Mouse (Mus musculus) intestine, embryonic 14.5 days (tissue): ENCODE results near the gene Acvrl1. TPM values are rescaled to one million over a fixed set of nuclear protein-coding genes. Genes with fewer than 3 reads are reported as not detected.
A peak's percentile ranks its signal among the peaks of the same experiment; 100 is the strongest.

Source experiments
- ATAC-seq: fragments of 200-750 bp; cut with Nextera tagmentation; replicated peaks from 2 replicates; pipeline ENCODE4 v1.8.0; 2017; ENCODE audit warnings: low read depth, moderate number of reproducible peaks, moderate TSS enrichment, moderate library complexity; ENCODE audit not compliant: low FRiP score, low TSS enrichment
- DNase-seq: peaks from one replicate; pipeline ENCODE4 v3.0.0-alpha.2; 2018; ENCODE audit warnings: low spot score
- H3K27ac ChIP-seq: fragments of 300-500 bp; sonication (generic); 2 replicates; pipeline ENCODE4 v1.5.1; 2014; ENCODE audit warnings: low read depth, mild to moderate bottlenecking, control low read depth
- H3K27me3 ChIP-seq: fragments of 300-500 bp; sonication (generic); replicated peaks from 2 replicates; pipeline ENCODE4 v1.6.1; 2014; ENCODE audit warnings: low read length, control low read depth; ENCODE audit not compliant: control insufficient read depth, insufficient read depth
- H3K36me3 ChIP-seq: fragments of 300-500 bp; sonication (generic); 2 replicates; pipeline ENCODE4 v1.6.1; 2014; ENCODE audit warnings: low read length, control low read depth; ENCODE audit not compliant: control insufficient read depth, insufficient read depth
- H3K4me1 ChIP-seq: fragments of 300-500 bp; sonication (generic); replicated peaks from 2 replicates; pipeline ENCODE4 v1.6.1; 2014; ENCODE audit warnings: low read length, control low read depth, mixed read lengths; ENCODE audit not compliant: control insufficient read depth, insufficient read depth
- H3K4me2 ChIP-seq: fragments of 300-500 bp; sonication (generic); 2 replicates; pipeline ENCODE4 v1.6.1; 2014; ENCODE audit warnings: low read length
- H3K4me3 ChIP-seq: fragments of 300-500 bp; sonication (generic); 2 replicates; pipeline ENCODE4 v1.5.1; 2014; ENCODE audit warnings: low read depth, low read length, control low read depth, mixed read lengths
- H3K9ac ChIP-seq: fragments of 300-500 bp; sonication (generic); 2 replicates; pipeline ENCODE4 v1.6.1; 2014; ENCODE audit warnings: mild to moderate bottlenecking, low read length
- H3K9me3 ChIP-seq: fragments of 300-500 bp; sonication (generic); 2 replicates; pipeline ENCODE4 v1.6.1; 2016; ENCODE audit warnings: low read length, control low read depth; ENCODE audit not compliant: control insufficient read depth
- WGBS: fragments of 180-500 bp; shearing (Covaris S2); extraction: QIAGEN DNeasy Blood & Tissue Kit; methylation state at CpG from one replicate; pipeline ENCODE4 v1.1.7; 2014; 5-methylcytosine and 5-hydroxymethylcytosine counted together
- polyA plus RNA-seq: library from polyadenylated mRNA; unstranded; fragments of >200 nt; fragmentation: Nextera tagmentation; extraction: Ambion mirVana; gene quantifications from 2 replicates; pipeline ENCODE4 v1.2.1, GENCODE M21; 2014

Gene Acvrl1
- polyA plus RNA-seq, 1 experiment from 2014 or later, result 16.5 TPM

- 17% methylated on average over 6 of the region's 6 CpGs for WGBS
- Histone ChIP-seq H3K9ac (0 out of 2 replicates have a peak overlapping the region, but pooled peaks have one; percentile 10), H3K27me3 (no peaks in the 10 kb centered on the region), H3K27ac (peak overlapping the region; percentile 59), H3K4me1 (peaks cover 48% of the 10 kb centered on the region), H3K36me3 (no peaks in the 10 kb centered on the region), H3K4me3 (no peak overlapping the region), H3K9me3 (no peaks in the 10 kb centered on the region), H3K4me2 (peak overlapping the region; percentile 18; the same call in 1 of the 2 replicates)
- DNase-seq (no peak), ATAC-seq (no peak)
These were observed 19.6 kb downstream of the Acvrl1 start for GRCm38 (mm10) chr15:101147910-101148273.

GRCm38 (mm10) chr15:101148604-101149003 is 20.3 kb downstream of the Acvrl1 start:
- DNase-seq (no peak), ATAC-seq (no peak)
- no peak overlapping the region for H3K9ac ChIP-seq
- H3K27ac ChIP-seq, result 0 out of 2 replicates have a peak overlapping the region, but pooled peaks have one; percentile 59
- H3K4me2 ChIP-seq, result no peak overlapping the region
- H3K9me3 ChIP-seq, result no peaks in the 10 kb centered on the region
- no peaks in the 10 kb centered on the region for H3K27me3 ChIP-seq
- H3K4me3 ChIP-seq, result no peak overlapping the region
- peaks cover 42% of the 10 kb centered on the region for H3K4me1 ChIP-seq
- H3K36me3 ChIP-seq, result no peaks in the 10 kb centered on the region
- WGBS, result 57% methylated on average over 6 of the region's 6 CpGs

DNA sequence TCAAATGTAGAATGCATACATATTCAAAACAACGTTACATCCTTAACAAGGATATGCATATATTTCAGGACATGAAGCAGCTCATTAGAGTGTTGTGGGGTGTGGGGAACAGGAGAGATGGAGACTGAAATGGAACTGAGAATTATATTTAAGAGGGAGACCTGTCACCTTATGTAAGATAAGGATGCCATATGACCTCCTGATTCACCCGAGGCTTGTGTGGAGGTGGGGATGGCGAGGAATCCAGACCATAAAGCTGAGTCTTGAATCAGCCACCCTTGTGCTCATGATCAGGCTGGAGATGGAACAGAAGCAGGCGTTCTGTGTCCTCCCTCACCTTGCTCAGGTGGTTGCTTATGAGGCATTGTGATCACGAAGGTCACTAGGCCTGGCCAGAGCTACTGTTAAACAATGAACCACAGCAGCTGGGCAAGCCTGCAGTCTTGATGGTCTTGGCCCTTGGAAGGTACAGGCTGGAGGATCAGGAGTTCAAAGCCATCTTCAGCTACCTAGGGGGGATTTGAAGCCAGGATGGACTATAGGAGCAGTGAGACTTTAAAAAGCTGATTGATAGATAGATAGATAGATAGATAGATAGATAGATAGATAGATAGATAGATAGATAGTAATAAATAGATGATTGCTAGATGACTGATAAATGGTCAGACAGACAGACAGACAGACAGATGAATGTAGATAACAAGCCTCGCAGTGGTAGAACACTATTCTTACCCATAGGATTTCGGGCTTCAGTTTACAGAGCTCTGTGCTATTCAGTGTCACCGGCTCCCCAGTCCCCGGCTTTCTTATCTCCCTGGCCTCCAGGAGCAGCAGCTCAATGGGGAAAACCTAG is 23.3 kb downstream of the Acvrl1 start:
- ATAC-seq (no peak), DNase-seq (no peak)
- H3K36me3 ChIP-seq, result no peaks in the 10 kb centered on the region
- H3K27ac ChIP-seq, result no peak overlapping the region
- 67% methylated on average over 9 of the region's 9 CpGs for WGBS
- H3K9me3 ChIP-seq, result peaks cover 1% of the 10 kb centered on the region; the same call in 1 of the 2 replicates
- no peak overlapping the region for H3K4me3 ChIP-seq
- H3K4me2 ChIP-seq, result no peak overlapping the region
- no peaks in the 10 kb centered on the region for H3K27me3 ChIP-seq
- no peak overlapping the region for H3K9ac ChIP-seq
- peaks cover 15% of the 10 kb centered on the region for H3K4me1 ChIP-seq

DNA sequence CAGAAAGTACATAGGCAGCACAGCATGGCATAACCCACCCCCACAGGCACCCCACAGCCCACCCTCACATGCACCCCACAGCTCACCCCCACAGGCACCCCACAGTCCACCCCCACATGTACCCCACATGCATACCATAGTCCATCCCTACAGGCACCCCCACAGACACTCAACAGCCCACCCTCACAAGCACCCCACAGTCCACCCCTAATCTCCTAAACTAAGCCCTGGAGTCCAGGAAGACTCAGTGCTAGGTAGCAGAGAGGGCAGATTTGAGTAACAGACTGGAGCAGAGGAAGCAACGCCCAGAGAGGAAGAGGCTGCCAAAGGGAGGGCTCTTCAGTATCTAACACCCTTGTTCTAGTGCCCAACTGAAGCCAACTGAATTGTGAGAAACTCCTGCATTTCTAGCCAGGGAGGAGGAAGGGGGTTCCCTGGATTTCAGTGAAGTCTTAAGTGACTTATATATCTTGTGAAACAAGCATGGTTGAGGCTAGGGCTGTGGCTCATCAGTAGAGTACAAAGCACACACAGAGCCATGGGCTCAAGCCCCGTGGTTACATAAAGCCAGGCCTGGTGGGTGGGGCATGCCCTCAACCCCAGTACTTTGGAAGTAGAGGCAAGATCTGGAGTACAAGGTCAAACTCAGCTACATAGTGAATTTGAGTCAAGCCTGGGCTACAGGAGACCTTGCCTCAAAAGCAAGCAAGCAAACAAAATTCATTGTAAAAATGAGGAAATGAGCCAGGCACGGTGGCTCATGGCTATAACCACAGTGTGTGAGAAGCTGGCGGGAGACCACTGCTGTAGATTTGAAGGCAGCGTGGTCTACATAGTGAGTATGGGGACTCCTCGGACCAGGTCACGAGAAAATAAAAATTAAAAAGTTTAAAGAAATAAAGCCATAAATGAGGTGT is 26.6 kb downstream of the Acvrl1 start:
- peaks cover 6% of the 10 kb centered on the region; the same call in 1 of the 2 replicates for H3K9me3 ChIP-seq
- ATAC-seq, result no peak
- H3K4me2 ChIP-seq, result no peak overlapping the region
- H3K27me3 ChIP-seq, result no peaks in the 10 kb centered on the region
- no peak for DNase-seq
- H3K9ac ChIP-seq, result no peak overlapping the region
- WGBS, result 71% methylated on average over 7 of the region's 7 CpGs
- no peak overlapping the region for H3K4me3 ChIP-seq
- no peaks in the 10 kb centered on the region for H3K4me1 ChIP-seq
- no peak overlapping the region for H3K27ac ChIP-seq
- no peaks in the 10 kb centered on the region for H3K36me3 ChIP-seq

DNA sequence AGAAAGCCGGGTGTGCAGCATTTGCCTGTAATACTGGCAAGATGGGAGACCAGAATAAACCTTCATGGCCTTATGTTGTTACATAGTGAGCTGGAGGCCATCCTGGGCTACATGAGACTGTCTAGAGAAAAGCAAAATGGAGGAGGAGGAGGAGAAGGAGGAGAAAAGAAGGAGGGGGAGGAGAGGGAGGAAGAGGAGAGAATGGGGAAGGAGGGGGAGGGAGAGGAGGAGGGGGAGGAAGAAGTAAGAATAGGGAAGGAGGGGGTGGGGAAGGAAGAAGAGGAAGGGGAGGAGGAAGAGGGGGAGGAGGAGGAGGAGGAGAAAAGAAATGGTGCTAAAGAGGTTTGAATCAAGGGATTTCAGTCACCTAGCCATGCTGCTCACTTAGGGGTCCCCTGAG is 31.8 kb downstream of the Acvrl1 start:
- WGBS, result 29% methylated on average over 1 of the region's 1 CpGs
- DNase-seq (no peak), ATAC-seq (no peak)

GRCm38 (mm10) chr15:101160591-101160990 is 32.3 kb downstream of the Acvrl1 start:
- Histone ChIP-seq H3K9ac (no peak overlapping the region), H3K4me2 (no peak overlapping the region), H3K9me3 (peaks cover 6% of the 10 kb centered on the region; the same call in 1 of the 2 replicates), H3K27ac (no peak overlapping the region), H3K36me3 (no peaks in the 10 kb centered on the region), H3K27me3 (no peaks in the 10 kb centered on the region), H3K4me1 (peaks cover 30% of the 10 kb centered on the region), H3K4me3 (no peak overlapping the region)
- 30% methylated on average over 7 of the region's 7 CpGs for WGBS
- DNase-seq, result no peak
- no peak for ATAC-seq

More for the DNA sequence above, 31.8 kb downstream of the Acvrl1 start:
- Histone ChIP-seq H3K4me2 (no peak overlapping the region), H3K9ac (no peak overlapping the region), H3K27me3 (no peaks in the 10 kb centered on the region), H3K36me3 (no peaks in the 10 kb centered on the region), H3K4me3 (no peak overlapping the region), H3K4me1 (peaks cover 27% of the 10 kb centered on the region), H3K27ac (no peak overlapping the region), H3K9me3 (peaks cover 6% of the 10 kb centered on the region; the same call in 1 of the 2 replicates)

- no peak overlapping the region for H3K9ac ChIP-seq
- peaks cover 31% of the 10 kb centered on the region for H3K4me1 ChIP-seq
- H3K4me2 ChIP-seq, result no peak overlapping the region
- DNase-seq (no peak), ATAC-seq (peak; percentile 38; the same call in 1 of the 2 replicates)
- no peaks in the 10 kb centered on the region for H3K36me3 ChIP-seq
- WGBS, result 83% methylated on average over 7 of the region's 7 CpGs
- no peak overlapping the region for H3K27ac ChIP-seq
- no peak overlapping the region for H3K4me3 ChIP-seq
- no peaks in the 10 kb centered on the region for H3K27me3 ChIP-seq
- H3K9me3 ChIP-seq, result peaks cover 6% of the 10 kb centered on the region; the same call in 1 of the 2 replicates
These were observed 33.2 kb downstream of the Acvrl1 start for GRCm38 (mm10) chr15:101161534-101161933.

DNA sequence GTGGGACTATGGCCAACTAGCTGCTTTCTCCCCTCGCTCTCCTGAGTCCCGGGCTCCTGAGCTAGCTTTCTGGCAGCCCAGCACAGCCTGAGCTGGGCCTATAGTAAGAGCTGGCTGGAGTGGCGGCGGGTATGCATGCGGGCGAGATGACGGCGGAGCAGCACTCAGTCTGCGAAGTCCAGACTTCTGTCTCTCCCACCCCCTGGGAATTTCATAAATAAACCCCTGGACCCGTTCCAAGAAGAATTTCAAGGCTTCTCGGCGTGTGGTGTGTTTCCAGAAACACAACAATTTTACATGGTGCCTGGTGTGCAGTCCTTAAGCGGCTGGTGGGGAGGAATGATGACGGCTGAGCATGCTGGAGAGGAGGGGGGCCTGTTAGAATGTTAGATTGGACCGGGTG is 34.7 kb downstream of the Acvrl1 start:
- peak overlapping the region; percentile 16 for H3K4me2 ChIP-seq
- H3K36me3 ChIP-seq, result no peaks in the 10 kb centered on the region
- H3K9ac ChIP-seq, result no peak overlapping the region
- DNase-seq (no peak), ATAC-seq (peak; percentile 51; the same call in 1 of the 2 replicates)
- no peaks in the 10 kb centered on the region for H3K9me3 ChIP-seq
- WGBS, result 18% methylated on average over 15 of the region's 15 CpGs
- peaks cover 31% of the 10 kb centered on the region for H3K4me1 ChIP-seq
- H3K27me3 ChIP-seq, result no peaks in the 10 kb centered on the region
- H3K27ac ChIP-seq, result peak overlapping the region; percentile 75
- no peak overlapping the region for H3K4me3 ChIP-seq
